Mouse (Mus musculus): ENCODE results near the gene Lnx1. TPM values are rescaled to one million over a fixed set of nuclear protein-coding genes. Genes with fewer than 3 reads are reported as not detected.

Lnx1 gene
- 0.81 TPM in 1 of 2 replicates, not detected in the other for total RNA-seq (2017)

DNA sequence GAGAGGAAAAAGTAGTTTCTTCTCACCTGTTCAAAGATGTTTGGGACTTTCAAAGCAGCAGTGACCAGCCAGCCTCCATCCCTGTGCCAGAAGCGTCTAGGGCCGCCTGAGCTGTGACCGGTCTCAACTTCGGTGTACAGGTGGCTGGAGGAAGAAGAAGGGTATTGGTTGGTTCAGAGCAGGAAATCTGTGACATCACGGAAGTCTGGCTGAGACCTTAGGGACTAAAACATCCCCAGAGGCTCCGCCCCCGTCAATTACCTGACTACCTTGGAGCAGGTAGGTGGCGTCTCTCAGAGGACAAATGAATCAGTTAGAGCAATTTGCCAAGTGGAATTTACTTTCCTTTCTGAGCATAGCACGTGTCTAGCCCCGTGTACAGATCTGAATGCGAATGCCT is at the start of gene Lnx1:
Gene Lnx1 (minus strand): TSS at position 147 of the 400 bp plus-strand sequence.
- ATAC-seq (ENCODE audit: extremely low read depth, insufficient number of reproducible peaks, low FRiP score, poor library complexity, severe bottlenecking), result no peak

- no peak for ATAC-seq (ENCODE audit: extremely low read depth, insufficient number of reproducible peaks, low FRiP score, poor library complexity, severe bottlenecking)
Measured at GRCm38 (mm10) chr5:74750501-74750900, 47.8 kb upstream of the Lnx1 start.

GRCm38 (mm10) chr5:74747476-74747875 is 44.8 kb upstream of the Lnx1 start:
- no peak for ATAC-seq (ENCODE audit: extremely low read depth, insufficient number of reproducible peaks, low FRiP score, poor library complexity, severe bottlenecking)

DNA sequence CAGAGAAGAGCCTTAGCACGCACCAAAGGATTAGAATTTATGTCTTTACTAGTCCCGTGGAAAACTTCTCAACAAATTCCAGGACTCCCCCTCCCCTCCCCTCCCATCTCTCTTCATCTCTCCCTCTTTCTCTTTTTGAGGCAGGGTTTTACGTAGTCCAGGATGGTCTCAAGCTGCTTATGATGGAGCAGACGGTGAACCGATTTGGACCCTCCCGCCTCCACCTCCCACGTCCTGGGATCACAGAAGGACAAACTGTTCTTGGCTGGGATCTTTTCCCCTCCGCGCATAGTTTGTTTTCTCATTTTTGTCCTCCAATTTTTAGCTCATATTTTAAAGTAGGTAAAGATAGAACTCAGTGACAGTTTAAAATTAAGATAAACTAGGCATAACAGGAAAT is 38.2 kb upstream of the Lnx1 start:
- no peak for ATAC-seq (ENCODE audit: extremely low read depth, insufficient number of reproducible peaks, low FRiP score, poor library complexity, severe bottlenecking)

GRCm38 (mm10) chr5:74739435-74739834 is 36.7 kb upstream of the Lnx1 start:
- no peak for ATAC-seq (ENCODE audit: extremely low read depth, insufficient number of reproducible peaks, low FRiP score, poor library complexity, severe bottlenecking)

DNA sequence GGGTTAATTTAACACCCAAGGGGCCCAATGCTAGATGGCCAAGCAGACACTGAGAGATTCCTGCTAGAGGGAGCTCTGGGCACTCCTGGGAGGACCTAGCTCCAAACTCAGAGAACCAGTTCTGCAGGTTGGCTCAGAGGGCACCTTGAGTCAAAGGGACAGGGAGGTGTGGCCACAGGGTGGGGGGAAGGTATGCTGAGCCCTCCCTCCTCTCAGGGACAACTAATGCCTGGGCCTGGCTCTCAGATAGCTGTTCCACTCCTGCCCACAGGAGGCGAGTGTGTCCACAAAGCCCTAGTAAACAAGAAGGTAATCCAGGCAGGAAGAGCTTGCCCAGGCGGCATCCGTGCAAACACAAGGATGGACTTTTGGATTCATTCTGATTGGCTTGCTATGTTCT is 35.6 kb upstream of the Lnx1 start:
- no peak for ATAC-seq (ENCODE audit: extremely low read depth, insufficient number of reproducible peaks, low FRiP score, poor library complexity, severe bottlenecking)

DNA sequence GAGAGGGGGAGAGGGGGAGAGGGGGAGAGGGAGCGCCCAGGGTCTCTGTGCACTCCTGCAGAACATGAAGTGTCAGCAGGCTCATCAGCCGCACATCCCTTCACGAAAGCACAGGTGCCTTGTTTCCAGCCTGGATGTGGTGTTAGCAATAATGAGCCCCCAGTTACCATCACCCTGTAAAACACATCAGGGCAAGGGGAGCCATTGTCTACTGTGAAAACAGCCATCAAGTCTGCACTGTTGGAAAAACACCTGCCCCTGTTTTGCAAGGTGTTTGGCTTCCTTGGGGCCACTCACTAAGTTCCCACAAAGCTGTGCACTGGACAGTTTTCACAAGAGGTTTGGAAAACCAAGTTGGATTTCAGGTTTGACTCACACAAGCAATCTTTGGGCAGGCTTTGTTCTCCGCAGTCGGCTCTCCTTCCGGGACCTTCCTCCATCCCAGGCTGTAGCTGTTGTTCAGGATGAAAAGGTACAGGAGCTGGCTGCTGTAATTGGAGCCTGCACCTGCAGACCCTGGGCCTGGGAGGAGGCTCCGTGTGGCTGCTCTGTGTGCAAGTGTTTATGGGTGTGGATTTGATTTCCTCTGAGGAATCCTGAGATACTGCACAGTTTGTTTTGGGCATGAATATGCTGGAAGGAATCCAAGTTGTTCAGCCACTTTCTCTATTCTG is 31.3 kb upstream of the Lnx1 start:
- ATAC-seq (ENCODE audit: extremely low read depth, insufficient number of reproducible peaks, low FRiP score, poor library complexity, severe bottlenecking), result no peak

GRCm38 (mm10) chr5:74732613-74733012 is 29.9 kb upstream of the Lnx1 start:
- ATAC-seq (ENCODE audit: extremely low read depth, insufficient number of reproducible peaks, low FRiP score, poor library complexity, severe bottlenecking), result no peak

DNA sequence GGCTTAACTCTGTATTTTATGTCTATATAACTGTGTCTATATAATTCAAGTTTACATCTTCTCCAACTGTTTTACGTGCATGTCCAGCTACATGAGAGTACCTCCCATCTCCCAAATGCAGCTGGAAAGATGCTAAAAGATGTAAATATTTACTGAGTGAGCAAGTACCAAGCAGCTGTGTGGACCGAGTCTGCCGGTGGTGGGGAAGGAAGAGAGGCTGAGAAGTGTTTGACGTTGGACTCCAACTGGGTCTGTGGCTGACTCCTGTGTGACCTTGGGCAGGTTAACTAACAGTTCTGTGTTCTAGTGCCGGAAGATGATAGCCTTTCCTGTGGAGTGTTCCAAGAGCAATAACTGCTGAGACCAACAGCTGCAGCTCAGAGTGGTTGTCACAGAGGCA is 27.9 kb upstream of the Lnx1 start:
- ATAC-seq (ENCODE audit: extremely low read depth, insufficient number of reproducible peaks, low FRiP score, poor library complexity, severe bottlenecking), result no peak

GRCm38 (mm10) chr5:74729567-74729966 is 26.9 kb upstream of the Lnx1 start:
- no peak for ATAC-seq (ENCODE audit: extremely low read depth, insufficient number of reproducible peaks, low FRiP score, poor library complexity, severe bottlenecking)

DNA sequence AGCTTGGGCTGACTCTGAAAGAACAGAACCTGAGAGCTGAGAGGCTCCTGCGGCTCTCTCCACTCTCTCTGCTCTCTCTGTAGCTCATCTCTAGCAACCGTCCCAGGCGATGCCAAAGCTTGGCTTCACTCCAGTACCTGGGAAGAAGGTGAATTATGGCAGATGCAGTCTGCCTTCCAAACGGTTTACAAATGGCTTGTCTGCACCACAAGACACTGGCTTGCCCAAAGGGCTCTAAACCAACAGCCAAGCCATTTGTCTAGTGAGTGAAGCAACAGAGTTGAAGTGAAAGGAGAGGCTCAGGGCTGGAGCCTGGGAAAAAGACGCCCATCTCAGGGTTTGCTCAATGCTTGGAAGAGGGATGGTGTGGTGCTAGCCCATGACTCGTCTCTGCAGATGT is 25.5 kb upstream of the Lnx1 start:
- ATAC-seq (ENCODE audit: extremely low read depth, insufficient number of reproducible peaks, low FRiP score, poor library complexity, severe bottlenecking), result no peak

- no peak for ATAC-seq (ENCODE audit: extremely low read depth, insufficient number of reproducible peaks, low FRiP score, poor library complexity, severe bottlenecking)
Measured at GRCm38 (mm10) chr5:74727319-74727718, 24.6 kb upstream of the Lnx1 start.

DNA sequence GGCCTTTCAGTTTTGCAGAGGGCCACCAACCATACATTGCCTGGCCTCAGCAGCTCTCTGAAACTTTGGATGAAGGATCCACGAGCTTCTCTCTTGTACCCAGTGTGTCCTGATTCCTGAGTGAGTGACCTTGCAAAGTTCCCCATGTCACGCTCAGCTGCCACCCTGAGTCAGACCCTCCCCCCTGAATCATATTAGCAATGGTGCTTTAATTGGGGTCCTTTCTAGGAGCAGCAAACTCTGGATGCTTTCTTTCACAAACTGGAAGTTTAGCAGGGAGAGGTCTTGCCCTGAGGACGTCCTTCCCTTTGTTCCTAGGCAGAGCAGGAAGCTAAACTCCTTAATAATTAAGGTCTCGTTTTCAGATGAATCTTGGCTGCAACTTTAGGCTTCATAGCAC is 22.8 kb upstream of the Lnx1 start:
- no peak for ATAC-seq (ENCODE audit: extremely low read depth, insufficient number of reproducible peaks, low FRiP score, poor library complexity, severe bottlenecking)

DNA sequence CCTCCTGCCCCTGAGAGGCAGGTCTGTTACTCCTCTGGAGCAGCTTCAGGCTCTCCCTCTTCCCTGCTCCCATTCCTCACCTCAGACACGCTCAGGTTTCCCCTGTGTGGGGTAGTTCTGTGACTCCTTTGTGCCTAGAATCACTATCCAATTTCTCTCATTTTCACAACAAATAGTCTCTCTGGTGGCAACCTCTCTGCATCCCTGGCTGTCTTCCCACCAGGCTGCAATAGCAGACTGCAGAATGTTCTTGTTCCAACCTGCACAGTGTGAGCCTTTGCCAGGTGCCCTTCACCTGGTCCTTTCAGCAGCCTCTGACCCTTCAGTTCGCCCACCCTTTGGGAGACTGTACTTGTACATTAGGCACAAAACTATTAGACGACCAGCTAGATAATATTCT is 19.1 kb upstream of the Lnx1 start:
- no peak for ATAC-seq (ENCODE audit: extremely low read depth, insufficient number of reproducible peaks, low FRiP score, poor library complexity, severe bottlenecking)

DNA sequence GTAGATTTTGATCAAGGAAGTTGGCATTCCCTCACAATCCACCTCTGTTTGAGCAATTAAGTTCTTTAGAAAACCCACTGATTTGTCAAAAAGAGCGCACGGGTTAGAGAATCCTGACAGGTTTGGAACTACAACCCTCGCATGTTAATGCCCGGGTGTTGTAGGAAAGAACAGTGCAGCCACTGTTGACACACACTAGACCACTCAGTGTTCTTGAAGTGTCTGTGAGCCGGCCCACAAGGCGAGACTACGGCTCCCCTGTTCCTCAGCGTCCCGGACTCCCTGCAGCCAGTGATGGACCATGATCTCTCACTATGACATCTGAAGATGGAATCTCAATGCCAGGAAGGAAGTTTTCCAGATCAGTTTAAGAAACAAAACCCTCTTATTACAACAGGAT is 17.9 kb upstream of the Lnx1 start:
- no peak for ATAC-seq (ENCODE audit: extremely low read depth, insufficient number of reproducible peaks, low FRiP score, poor library complexity, severe bottlenecking)

DNA sequence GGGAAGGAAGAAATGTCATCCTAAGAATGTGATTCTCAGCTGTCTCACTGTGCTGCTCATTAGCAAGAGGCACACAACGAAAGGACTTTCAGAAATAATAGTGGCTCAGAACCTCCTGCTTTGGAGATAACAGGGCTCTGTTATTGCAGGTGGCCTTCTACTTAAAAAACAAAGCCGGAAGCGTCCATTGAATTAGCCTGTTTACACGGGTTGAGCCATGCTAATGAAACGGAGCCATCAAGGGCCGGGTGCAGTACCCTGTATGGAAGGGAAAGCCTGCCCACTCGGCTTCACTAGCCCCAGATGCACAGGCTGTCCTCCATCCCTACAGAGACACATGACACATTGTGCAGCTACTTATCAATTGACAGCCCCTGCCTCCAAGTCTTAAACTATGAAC is 13.5 kb upstream of the Lnx1 start:
- ATAC-seq (ENCODE audit: extremely low read depth, insufficient number of reproducible peaks, low FRiP score, poor library complexity, severe bottlenecking), result no peak

- ATAC-seq (ENCODE audit: extremely low read depth, insufficient number of reproducible peaks, low FRiP score, poor library complexity, severe bottlenecking), result no peak
Measured at GRCm38 (mm10) chr5:74712811-74713210, 10.1 kb upstream of the Lnx1 start.

DNA sequence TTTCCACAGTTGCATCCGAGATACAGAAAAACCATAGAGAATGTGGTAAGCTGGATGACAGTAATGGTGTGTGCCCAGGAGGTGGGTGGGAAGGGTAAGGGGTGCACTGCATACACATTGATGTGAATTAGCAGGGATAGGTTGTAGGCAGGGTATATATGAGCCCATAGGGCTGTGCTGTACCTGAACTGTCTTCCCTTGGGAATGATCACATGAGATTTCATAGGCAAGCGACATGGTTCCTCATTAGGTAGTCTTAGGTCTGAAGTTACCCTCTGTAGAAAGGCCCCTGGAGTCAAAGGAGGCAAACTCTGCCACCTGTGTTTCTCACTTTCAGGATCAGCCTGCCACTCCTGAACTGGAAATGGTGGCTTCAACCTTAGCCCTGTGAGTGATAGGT is 9.3 kb upstream of the Lnx1 start:
- no peak for ATAC-seq (ENCODE audit: extremely low read depth, insufficient number of reproducible peaks, low FRiP score, poor library complexity, severe bottlenecking)

- no peak for ATAC-seq (ENCODE audit: extremely low read depth, insufficient number of reproducible peaks, low FRiP score, poor library complexity, severe bottlenecking)
Measured at GRCm38 (mm10) chr5:74711056-74711455, 8.3 kb upstream of the Lnx1 start.

- ATAC-seq (ENCODE audit: extremely low read depth, insufficient number of reproducible peaks, low FRiP score, poor library complexity, severe bottlenecking), result no peak
Measured at GRCm38 (mm10) chr5:74710181-74710580, 7.5 kb upstream of the Lnx1 start.

DNA sequence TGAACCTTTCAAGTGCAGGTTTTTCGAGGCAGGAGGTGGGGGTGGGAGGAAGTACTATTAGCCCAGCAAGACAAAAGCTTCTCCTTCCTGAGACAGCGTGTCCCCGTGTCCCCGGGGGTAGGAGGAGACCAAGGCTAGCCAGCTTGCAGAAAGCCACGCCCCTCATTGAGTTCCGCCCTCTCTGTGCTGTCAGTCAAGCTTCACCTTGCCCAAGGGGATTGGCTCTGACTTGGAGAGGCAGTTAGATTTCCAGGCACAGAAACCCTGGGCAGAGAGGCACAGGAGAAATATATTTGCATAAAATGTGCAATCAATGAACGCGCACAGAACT is 1.7 kb upstream of the Lnx1 start:
- ATAC-seq (ENCODE audit: extremely low read depth, insufficient number of reproducible peaks, low FRiP score, poor library complexity, severe bottlenecking), result no peak

Measured in neutrophil, adult 5-6 weeks (primary cell).